Mouse (Mus musculus) thymus, adult 2 months (tissue): Measurements from ENCODE around the gene Cdhr2.

Experiments used
- CTCF ChIP-seq: fragments of 200-500 bp; IDR thresholded peaks from 2 replicates; pipeline ENCODE4 v1.5.1; 2012; ENCODE audit warnings: mild to moderate bottlenecking, control low read depth, low read length, moderate library complexity, borderline replicate concordance; ENCODE audit not compliant: control insufficient read depth, poor library complexity, insufficient read depth; ENCODE audit errors: extremely low read depth
- POLR2A ChIP-seq: fragments of 200-500 bp; IDR thresholded peaks from 2 replicates; pipeline ENCODE4 v1.6.1; 2012; ENCODE audit warnings: mild to moderate bottlenecking, low read length, control low read depth, moderate library complexity; ENCODE audit not compliant: control insufficient read depth, poor library complexity, insufficient read depth; ENCODE audit errors: extremely low read depth

DNA sequence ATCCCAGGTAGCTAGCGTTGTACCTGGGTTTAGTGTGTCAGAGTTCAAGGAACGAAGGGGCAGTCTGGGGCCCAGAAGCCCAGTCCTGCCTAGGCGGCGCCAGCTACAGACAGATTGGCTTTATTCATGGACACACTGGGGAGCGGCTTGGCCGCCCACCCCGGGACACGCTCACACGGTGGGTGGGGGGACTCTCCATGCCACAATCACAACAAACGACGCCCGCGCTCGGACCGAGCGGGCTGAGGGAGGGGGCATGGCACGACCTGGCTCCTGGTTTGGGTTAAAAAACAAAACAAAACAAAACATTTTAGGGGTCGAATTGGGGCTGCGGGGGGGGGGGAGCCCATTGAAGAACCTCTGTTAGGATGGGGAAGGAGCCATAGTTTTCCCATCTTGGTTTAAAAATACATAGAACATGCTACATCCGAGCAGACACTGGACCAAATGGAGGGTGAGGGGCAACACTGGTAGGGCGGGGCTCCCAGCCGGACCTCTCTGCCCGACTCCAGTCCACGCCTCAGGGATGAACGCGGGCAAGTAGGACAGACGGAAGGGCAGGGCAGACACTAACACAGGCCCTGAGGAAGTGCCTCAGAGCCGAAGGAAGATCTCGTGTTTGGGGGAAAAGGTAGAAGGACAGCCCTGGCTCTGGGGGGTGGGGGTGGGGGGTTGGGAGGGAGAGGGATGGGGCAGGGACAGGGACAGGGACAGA lies 57.7 kb downstream of the Cdhr2 start:
- TF ChIP-seq CTCF (no peak), POLR2A (no peak)
